Mouse (Mus musculus) layer of hippocampus, postnatal 36 days (tissue): Measurements from ENCODE around the gene Trrap. TPM values are rescaled to one million over a fixed set of nuclear protein-coding genes. Genes with fewer than 3 reads are reported as not detected.
"Not testable (repeated sequence)": the region's sequence is repeated elsewhere in the genome, so short reads cannot be mapped to it uniquely, and the experiment has no call there.

Source experiments
- DNase-seq, 2 experiments: peaks; one replicate each; pipeline ENCODE4 v3.0.0; 2022
- total RNA-seq, 2 experiments: library from RNA; stranded (reverse); gene quantifications; 2 replicates each; pipeline ENCODE4 v1.2.3; 2021

Gene Trrap
- 100 to 1,000 TPM; 160 to 181 TPM for total RNA-seq

- not testable (repeated sequence) for DNase-seq
These were observed at the start of gene Trrap for GRCm38 (mm10) chr5:144767106-144767798. TSS of gene Trrap (plus strand) at chr5:144767732.

- peak in 1 of 2 experiments; percentile 24 for DNase-seq
These were observed 47.8 kb upstream of the Trrap start for GRCm38 (mm10) chr5:144719781-144720180.

GRCm38 (mm10) chr5:144720281-144720680 is 47.3 kb upstream of the Trrap start:
- no peak for DNase-seq

- DNase-seq = no peak
These were observed 42.6 kb upstream of the Trrap start for GRCm38 (mm10) chr5:144724926-144725325.

GRCm38 (mm10) chr5:144725554-144725953 is 42.0 kb upstream of the Trrap start:
- no peak for DNase-seq

GRCm38 (mm10) chr5:144727119-144727518 is 40.4 kb upstream of the Trrap start:
- peak; percentile 71 to 78 for DNase-seq

- no peak for DNase-seq
These were observed 39.3 kb upstream of the Trrap start for GRCm38 (mm10) chr5:144728237-144728636.

- DNase-seq = no peak
These were observed 38.3 kb upstream of the Trrap start for GRCm38 (mm10) chr5:144729216-144729615.

GRCm38 (mm10) chr5:144733953-144734352 is 33.6 kb upstream of the Trrap start:
- peak; percentile 56 to 70 for DNase-seq

- DNase-seq = peak; percentile 60 to 62
These were observed 32.6 kb upstream of the Trrap start for GRCm38 (mm10) chr5:144734949-144735348.

- DNase-seq = no peak
These were observed 30.4 kb upstream of the Trrap start for GRCm38 (mm10) chr5:144737101-144737500.

- no peak for DNase-seq
These were observed 15.1 kb upstream of the Trrap start for GRCm38 (mm10) chr5:144752432-144752831.

- peak; percentile 39 to 56 for DNase-seq
These were observed 14.5 kb upstream of the Trrap start for GRCm38 (mm10) chr5:144753041-144753440.

GRCm38 (mm10) chr5:144755191-144755590 is 12.3 kb upstream of the Trrap start:
- DNase-seq = no peak

GRCm38 (mm10) chr5:144757402-144757801 is 10.1 kb upstream of the Trrap start:
- no peak for DNase-seq

- DNase-seq = no peak
These were observed 9.1 kb upstream of the Trrap start for GRCm38 (mm10) chr5:144758422-144758821.

GRCm38 (mm10) chr5:144761161-144761868 is 6.2 kb upstream of the Trrap start, which contains the start of gene Tmem130:
TSS of gene Tmem130 (minus strand) at chr5:144761818.
- DNase-seq = peak; percentile 81 to 82

- no peak for DNase-seq
These were observed 1.5 kb upstream of the Trrap start for GRCm38 (mm10) chr5:144766026-144766425.

- no peak for DNase-seq
These were observed 886 bp upstream of the Trrap start for GRCm38 (mm10) chr5:144766646-144767045.

GRCm38 (mm10) chr5:144767911-144768841 is 644 bp downstream of the Trrap start:
- peak; percentile 89 to 90 for DNase-seq

GRCm38 (mm10) chr5:144769067-144769482 is 1.5 kb downstream of the Trrap start:
- no peak for DNase-seq

- no peak for DNase-seq
These were observed 5.7 kb downstream of the Trrap start for GRCm38 (mm10) chr5:144773231-144773630.

- DNase-seq = no peak
These were observed 13.1 kb downstream of the Trrap start for GRCm38 (mm10) chr5:144780654-144781053.
